Comparison of ENCODE assay signal across 8 mouse cellular contexts in genomic region chrX:169299579-169299978, GRCm38 (mm10). TPM values are rescaled to one million over a fixed set of nuclear protein-coding genes. Genes with fewer than 3 reads are reported as not detected.
DNase-seq lines count a peak whose midpoint lies in the region; ATAC-seq and TF ChIP-seq lines count a peak whose summit lies in the region.

No protein-coding gene starts in this region.

- H3K9me3 ChIP-seq in liver, embryonic 14.5 days (ENCODE audit: control insufficient read depth, low read length): no peaks in the 10 kb centered on the region
- no peaks in the 10 kb centered on the region for H3K9me3 ChIP-seq in liver, embryonic 12.5 days (replicated peaks)

- no peak for TF ChIP-seq EP300 in liver, embryonic 14.5 days (IDR thresholded peaks at IDR 0.05; ENCODE audit: low read depth)

- ATAC-seq in liver, embryonic 14.5 days (ENCODE audit: insufficient read depth): no peak
- no peak for ATAC-seq in liver, embryonic 12.5 days
- 0 out of 2 replicates have a peak, but pooled peaks have one; percentile 23 for ATAC-seq in neutrophil, adult 5-6 weeks (ENCODE audit: extremely low read depth, insufficient number of reproducible peaks, low FRiP score, poor library complexity, severe bottlenecking)

- H3K4me3 ChIP-seq in gastrocnemius, adult 2 months: no peak overlapping the region
- H3K4me3 ChIP-seq in liver, embryonic 14.5 days (ENCODE audit: insufficient read depth in 1 of 2, low read depth in 2 of 2, low read length in 2 of 2): no peak overlapping the region
- H3K4me3 ChIP-seq in liver, embryonic 12.5 days: no peak overlapping the region

- DNase-seq in gastrocnemius, adult 2 months: no peak
- no peak for DNase-seq in gastrocnemius, postnatal 14 days
- DNase-seq in liver, embryonic 14.5 days (ENCODE audit: low read depth in 3 of 3, low spot score in 3 of 3): no peak
- DNase-seq in embryo, embryonic 10.5 days (ENCODE audit: low spot score): peak; percentile 27
- DNase-seq in adrenal gland, adult 18-20 months (ENCODE audit: low spot score in 2 of 2): no peak
- no peak for DNase-seq in thymus, postnatal 14 days

- intact Hi-C loops in gastrocnemius, adult 2 months (cut with DNase I): no loop called here
- intact Hi-C loops in gastrocnemius, postnatal 14 days (cut with DNase I; ENCODE audit: low total_unique reads): no loop called here

- no peaks in the 10 kb centered on the region for H3K27me3 ChIP-seq in liver, embryonic 14.5 days (ENCODE audit: control insufficient read depth, insufficient read depth, low read length)
- no peaks in the 10 kb centered on the region for H3K27me3 ChIP-seq in liver, embryonic 12.5 days (replicated peaks)

- 71% methylated on average over 4 of the region's 4 CpGs for WGBS in liver, embryonic 14.5 days (ENCODE audit: insufficient replicate concordance)
- WGBS in liver, embryonic 12.5 days (ENCODE audit: insufficient replicate concordance): 86% methylated on average over 4 of the region's 4 CpGs

- H3K36me3 ChIP-seq in liver, embryonic 14.5 days (replicated peaks; ENCODE audit: control insufficient read depth, insufficient read depth, low read depth): no peaks in the 10 kb centered on the region
- H3K36me3 ChIP-seq in liver, embryonic 12.5 days: no peaks in the 10 kb centered on the region

- H3K9ac ChIP-seq in liver, embryonic 14.5 days (replicated peaks): no peak overlapping the region
- no peak overlapping the region for H3K9ac ChIP-seq in liver, embryonic 12.5 days

- TF ChIP-seq CTCF in gastrocnemius, adult 2 months (IDR thresholded peaks at IDR 0.05): peak; percentile 51
- TF ChIP-seq CTCF in liver, embryonic 14.5 days (IDR thresholded peaks at IDR 0.05; ENCODE audit: low read depth): peak; percentile 33

- H3K4me1 ChIP-seq in liver, embryonic 14.5 days (replicated peaks; ENCODE audit: control insufficient read depth in 2 of 2, insufficient read depth in 2 of 2, low read length in 1 of 2): no peaks in the 10 kb centered on the region
- H3K4me1 ChIP-seq in liver, embryonic 12.5 days: no peaks in the 10 kb centered on the region

- H3K4me2 ChIP-seq in liver, embryonic 14.5 days (ENCODE audit: low read depth): no peak overlapping the region
- H3K4me2 ChIP-seq in liver, embryonic 12.5 days: no peak overlapping the region

- H3K27ac ChIP-seq in gastrocnemius, adult 2 months: no peak overlapping the region
- H3K27ac ChIP-seq in liver, embryonic 14.5 days: no peak overlapping the region
- H3K27ac ChIP-seq in liver, embryonic 12.5 days: no peak overlapping the region

RNA-seq across cellular contexts. Expression of gene Hccs, which starts 20.6 kb away (rescaled TPM):
- total RNA-seq in gastrocnemius, adult 2 months (2021): 10 to 100 TPM; 21.7 to 44.6 TPM
- total RNA-seq in gastrocnemius, postnatal 14 days (2021): 10 to 100 TPM; 23.3 to 25.8 TPM
- polyA plus RNA-seq in liver, embryonic 14.5 days (2012; rRNA removed): 4.0 and 5.8 TPM in 2 replicates
- 11.0 and 11.7 TPM in 2 replicates for polyA plus RNA-seq in liver, embryonic 14.5 days (2014; fragmentation: Nextera tagmentation; extraction: Ambion mirVana)
- polyA plus RNA-seq in liver, embryonic 12.5 days (2016; fragmentation: Nextera tagmentation; extraction: Ambion mirVana): 24.4 and 25.3 TPM in 2 replicates
- total RNA-seq in neutrophil, adult 5-6 weeks (2017): 24.7 and 25.1 TPM in 2 replicates
- total RNA-seq in adrenal gland, adult 18-20 months (2021): 10 to 100 TPM; 26.2 to 26.5 TPM
